Mouse (Mus musculus) G1E (cell line): Measurements from ENCODE around the gene Epm2aip1. TPM values are rescaled to one million over a fixed set of nuclear protein-coding genes. Genes with fewer than 3 reads are reported as not detected.

Experiments used
- ATAC-seq: 2 replicates; pipeline ENCODE4 v1.8.0; 2016; ENCODE audit warnings: mild to moderate bottlenecking; ENCODE audit not compliant: insufficient number of reproducible peaks, poor library complexity, low FRiP score, severe bottlenecking; ENCODE audit errors: extremely low read depth
- DNase-seq: peaks from one replicate; pipeline ENCODE4 v3.0.0; 2012; ENCODE audit warnings: low spot score
- H3K27me3 ChIP-seq: 2 replicates; pipeline ENCODE4 v1.6.1; 2012; ENCODE audit warnings: mild to moderate bottlenecking, low read length, inconsistent platforms; ENCODE audit not compliant: insufficient read depth
- H3K36me3 ChIP-seq: replicated peaks from 2 replicates; pipeline ENCODE3; 2012; ENCODE audit warnings: mild to moderate bottlenecking, inconsistent platforms
- H3K4me1 ChIP-seq: 2 replicates; pipeline ENCODE4 v1.6.1; 2012; ENCODE audit warnings: low read depth, low read length, inconsistent platforms, mixed read lengths; ENCODE audit not compliant: insufficient read depth
- H3K4me3 ChIP-seq: 2 replicates; pipeline ENCODE4 v1.5.1; 2012; ENCODE audit warnings: low read depth, mild to moderate bottlenecking, inconsistent platforms, low read length, moderate library complexity, mixed read lengths
- H3K9me3 ChIP-seq: replicated peaks from 2 replicates; pipeline ENCODE4 v1.6.1; 2012; ENCODE audit warnings: inconsistent platforms
- CTCF ChIP-seq: IDR thresholded peaks from 2 replicates; pipeline ENCODE4 v1.5.1; 2012; ENCODE audit warnings: low read depth, low read length, inconsistent platforms, mixed read lengths
- GATA1 ChIP-seq: IDR thresholded peaks from 2 replicates; pipeline ENCODE4 v1.6.1; 2012; ENCODE audit warnings: borderline replicate concordance, low read length, inconsistent platforms, mixed read lengths
- GATA2 ChIP-seq: IDR thresholded peaks from 2 replicates; pipeline ENCODE4 v1.6.1; 2012; ENCODE audit warnings: low read depth, low read length, inconsistent platforms, borderline replicate concordance
- POLR2AphosphoS5 ChIP-seq: IDR thresholded peaks from 2 replicates; pipeline ENCODE4 v1.6.1; 2012; ENCODE audit warnings: low read depth, low read length, inconsistent platforms; ENCODE audit not compliant: insufficient replicate concordance
- TAL1 ChIP-seq: conservative IDR thresholded peaks from 2 replicates; pipeline ENCODE4 v1.6.1; 2012; ENCODE audit warnings: low read depth, low read length, inconsistent platforms, mixed read lengths
- polyA plus RNA-seq: library from polyadenylated mRNA; stranded (reverse); fragments of >175 nt; gene quantifications from 2 replicates; pipeline ENCODE4 v1.2.3, GENCODE M21; 2012
- total RNA-seq, 2 experiments: library from RNA; stranded (forward) in 1 of 2; stranded (reverse) in 1 of 2; fragments of 200-1000 nt in 1 of 2; fragments of >200 nt in 1 of 2; fragmentation: Nextera tagmentation in 1 of 2; gene quantifications; 2 replicates each; pipeline ENCODE4 v1.2.3; 2014 to 2017

Epm2aip1 gene
- total and polyA plus RNA-seq, 3 experiments = 3.3 to 64.7 (median 29.1) TPM

DNA sequence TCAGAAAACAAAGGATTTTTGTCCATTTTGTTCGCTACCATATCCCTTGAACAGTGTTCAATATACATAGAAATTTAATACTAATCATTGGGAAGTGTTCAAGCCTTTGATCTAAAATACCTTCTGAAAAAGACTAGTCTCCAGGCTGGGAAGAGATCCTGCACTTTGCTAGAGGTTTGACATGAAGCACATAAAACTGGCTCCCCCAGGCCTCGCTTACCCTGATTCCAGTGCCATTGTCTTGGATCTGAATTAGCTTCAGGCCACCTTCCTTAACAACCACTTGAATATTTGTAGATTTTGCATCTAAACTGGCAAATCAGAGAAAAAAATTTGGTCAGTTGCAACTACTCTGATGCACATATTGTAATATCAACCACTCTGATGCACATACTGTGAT, 3.7 kb upstream of the Epm2aip1 start:
- peaks cover 7% of the 10 kb centered on the region for H3K4me1 ChIP-seq
- TF ChIP-seq POLR2AphosphoS5 = no peak
- no peak for TF ChIP-seq GATA2
- no peak for TF ChIP-seq TAL1
- no peak for TF ChIP-seq GATA1
- no peak for TF ChIP-seq CTCF
- H3K9me3 ChIP-seq = no peaks in the 10 kb centered on the region
- no peaks in the 10 kb centered on the region for H3K27me3 ChIP-seq
- no peak for ATAC-seq
- DNase-seq = no peak
- peaks cover 50% of the 10 kb centered on the region for H3K36me3 ChIP-seq
- no peak overlapping the region for H3K4me3 ChIP-seq

DNA sequence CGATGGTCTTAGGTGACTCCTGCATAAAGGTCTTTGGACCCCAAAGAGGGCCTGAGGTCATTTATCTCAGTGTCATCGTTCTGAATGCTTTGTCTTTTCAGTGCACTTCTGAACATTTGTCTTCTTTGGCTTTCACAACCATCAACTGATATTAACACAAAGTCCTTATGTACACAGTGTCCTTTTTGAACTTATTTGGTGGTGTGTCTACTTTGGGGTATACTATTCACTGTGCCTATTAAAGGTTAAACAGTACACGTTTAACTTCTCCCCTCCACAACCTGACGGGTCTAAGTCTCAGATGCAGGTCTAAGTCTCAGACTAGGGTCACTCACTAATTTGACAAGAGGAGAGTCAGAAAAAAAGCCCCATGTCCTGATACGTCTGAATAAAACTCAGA, 1.1 kb upstream of the Epm2aip1 start:
- peaks cover 22% of the 10 kb centered on the region for H3K4me1 ChIP-seq
- no peaks in the 10 kb centered on the region for H3K9me3 ChIP-seq
- peaks cover 38% of the 10 kb centered on the region for H3K36me3 ChIP-seq
- H3K27me3 ChIP-seq = no peaks in the 10 kb centered on the region
- TF ChIP-seq GATA2 = no peak
- DNase-seq (no peak), ATAC-seq (no peak)
- H3K4me3 ChIP-seq = peak overlapping the region; percentile 81

- H3K9me3 ChIP-seq = no peaks in the 10 kb centered on the region
- no peaks in the 10 kb centered on the region for H3K27me3 ChIP-seq
- DNase-seq (peak; percentile 4), ATAC-seq (0 out of 2 replicates have a peak, but pooled peaks have one; percentile 0)
- peaks cover 38% of the 10 kb centered on the region for H3K36me3 ChIP-seq
- H3K4me3 ChIP-seq = peak overlapping the region; percentile 81
- TF ChIP-seq TAL1 (no peak), GATA2 (no peak), CTCF (no peak), GATA1 (no peak), POLR2AphosphoS5 (no peak)
- H3K4me1 ChIP-seq = peaks cover 25% of the 10 kb centered on the region
Measured at GRCm38 (mm10) chr9:111271056-111271433, 684 bp upstream of the Epm2aip1 start.

GRCm38 (mm10) chr9:111272356-111272755, 627 bp downstream of the Epm2aip1 start:
- ATAC-seq = no peak
- peaks cover 33% of the 10 kb centered on the region for H3K36me3 ChIP-seq

DNA sequence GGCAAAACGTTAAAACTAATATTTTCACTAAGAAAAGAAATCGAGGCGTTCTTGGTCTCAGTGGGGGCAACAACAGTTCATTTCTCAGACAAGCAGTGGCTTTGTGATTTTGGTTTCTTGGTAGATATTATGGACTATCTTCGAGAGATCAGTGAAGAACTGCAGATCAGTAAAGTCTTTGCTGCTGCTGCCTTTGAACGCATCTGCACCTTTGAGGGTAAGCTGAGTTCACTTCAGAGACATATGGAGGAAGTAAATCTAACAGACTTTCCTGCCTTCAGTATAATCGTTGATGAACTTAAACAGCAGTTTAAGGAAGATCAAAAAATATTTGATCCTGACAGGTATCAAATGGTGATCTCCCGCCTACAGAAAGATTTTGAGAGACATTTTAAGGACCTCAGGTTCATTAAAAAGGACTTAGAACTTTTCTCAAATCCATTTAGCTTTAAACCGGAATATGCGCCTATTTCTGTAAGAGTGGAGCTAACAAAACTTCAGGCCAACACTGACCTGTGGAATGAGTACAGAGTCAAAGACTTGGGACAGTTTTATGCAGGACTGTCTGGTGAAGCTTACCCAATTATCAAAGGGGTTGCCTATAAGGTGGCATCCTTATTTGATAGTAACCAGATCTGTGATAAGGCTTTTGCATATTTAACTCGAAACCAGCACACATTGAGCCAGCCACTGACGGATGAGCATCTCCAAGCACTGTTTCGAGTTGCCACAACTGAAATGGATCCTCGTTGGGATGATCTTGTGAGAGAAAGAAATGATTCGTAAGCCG, 1.5 kb downstream of the Epm2aip1 start:
- no peak for TF ChIP-seq CTCF
- no peak for TF ChIP-seq POLR2AphosphoS5
- TF ChIP-seq GATA1 = no peak
- no peak for TF ChIP-seq GATA2
- TF ChIP-seq TAL1 = no peak
- peaks cover 33% of the 10 kb centered on the region for H3K36me3 ChIP-seq
- H3K4me1 ChIP-seq = peaks cover 35% of the 10 kb centered on the region
- no peaks in the 10 kb centered on the region for H3K27me3 ChIP-seq
- peak overlapping the region; percentile 81 for H3K4me3 ChIP-seq
- ATAC-seq = no peak
- no peak for DNase-seq
- no peaks in the 10 kb centered on the region for H3K9me3 ChIP-seq

More at GRCm38 (mm10) chr9:111272356-111272755, 627 bp downstream of the Epm2aip1 start:
- Histone ChIP-seq H3K9me3 (no peaks in the 10 kb centered on the region), H3K4me1 (peaks cover 32% of the 10 kb centered on the region), H3K4me3 (peak overlapping the region; percentile 81), H3K27me3 (no peaks in the 10 kb centered on the region)
- no peak for TF ChIP-seq CTCF
- no peak for TF ChIP-seq GATA1
- TF ChIP-seq GATA2 = no peak
- no peak for TF ChIP-seq POLR2AphosphoS5
- TF ChIP-seq TAL1 = no peak
- DNase-seq = no peak

DNA sequence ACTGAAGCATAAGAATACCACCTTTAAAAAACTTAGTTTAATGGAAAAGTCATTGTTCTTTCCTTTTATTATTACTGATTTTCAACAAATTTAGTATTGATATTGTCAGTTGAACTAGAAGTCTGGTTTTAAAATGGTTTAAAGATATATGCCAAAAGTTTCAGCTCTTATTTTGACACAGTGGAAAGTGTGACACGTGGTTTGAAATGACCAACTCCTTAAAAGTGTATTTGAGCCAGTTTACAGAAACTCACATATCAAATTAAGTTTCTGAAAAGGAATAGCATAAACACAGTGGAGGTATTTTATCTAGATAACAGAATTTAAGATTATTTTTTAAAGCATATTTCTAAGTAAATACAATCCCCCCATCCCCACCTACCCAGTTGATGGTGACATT, 2.2 kb downstream of the Epm2aip1 start:
- no peaks in the 10 kb centered on the region for H3K27me3 ChIP-seq
- ATAC-seq (no peak), DNase-seq (no peak)
- TF ChIP-seq TAL1 (no peak), GATA1 (no peak), POLR2AphosphoS5 (no peak), GATA2 (no peak), CTCF (no peak)
- H3K9me3 ChIP-seq = no peaks in the 10 kb centered on the region
- peak overlapping the region; percentile 81; the same call in 1 of the 2 replicates for H3K4me3 ChIP-seq
- peaks cover 36% of the 10 kb centered on the region for H3K4me1 ChIP-seq
- peaks cover 40% of the 10 kb centered on the region for H3K36me3 ChIP-seq
